Mouse (Mus musculus): ENCODE measurements at regions not wholly inside any gene's neighbourhood (a gene's known extent, or its start where the extent isn't known, plus 50 kb on each side); places are given as distances from the start of the nearest gene placed in this dataset.

- no peak for ATAC-seq
- Histone ChIP-seq H3K9me3 (no peaks in the 10 kb centered on the region), H3K4me2 (replicated peaks) (no peak overlapping the region), H3K27ac (no peak overlapping the region), H3K36me3 (no peaks in the 10 kb centered on the region), H3K27me3 (replicated peaks) (no peaks in the 10 kb centered on the region), H3K9ac (no peak overlapping the region), H3K4me3 (replicated peaks) (no peak overlapping the region), H3K4me1 (replicated peaks) (no peaks in the 10 kb centered on the region)
- 87% methylated on average over 2 of the region's 2 CpGs for WGBS
These were observed 200.3 kb upstream of the Ccdc122 start for GRCm38 (mm10) chr14:76836271-76836670.

GRCm38 (mm10) chr14:76834084-76834483 lies 202.5 kb upstream of the Ccdc122 start:
- Histone ChIP-seq H3K36me3 (no peaks in the 10 kb centered on the region), H3K4me3 (replicated peaks) (no peak overlapping the region), H3K27me3 (replicated peaks) (no peaks in the 10 kb centered on the region), H3K9ac (no peak overlapping the region), H3K9me3 (no peaks in the 10 kb centered on the region), H3K4me1 (replicated peaks) (no peaks in the 10 kb centered on the region), H3K27ac (no peak overlapping the region), H3K4me2 (replicated peaks) (no peak overlapping the region)
- 39% methylated on average over 6 of the region's 6 CpGs for WGBS
- peak; percentile 84 for ATAC-seq

- no peak overlapping the region for H3K4me2 ChIP-seq (replicated peaks)
- H3K36me3 ChIP-seq, result no peaks in the 10 kb centered on the region
- H3K4me1 ChIP-seq (replicated peaks), result no peaks in the 10 kb centered on the region
- 98% methylated on average over 1 of the region's 1 CpGs for WGBS
- H3K27ac ChIP-seq, result no peak overlapping the region
- no peak for ATAC-seq
- no peaks in the 10 kb centered on the region for H3K27me3 ChIP-seq (replicated peaks)
- no peaks in the 10 kb centered on the region for H3K9me3 ChIP-seq
- H3K4me3 ChIP-seq (replicated peaks), result no peak overlapping the region
- no peak overlapping the region for H3K9ac ChIP-seq
These were observed 207.4 kb upstream of the Ccdc122 start for GRCm38 (mm10) chr14:76829161-76829510.

GRCm38 (mm10) chr14:76828453-76829160 lies 208.0 kb upstream of the Ccdc122 start:
- 66% methylated on average over 10 of the region's 10 CpGs for WGBS

GRCm38 (mm10) chr14:76824066-76824465 lies 212.5 kb upstream of the Ccdc122 start:
- no peak overlapping the region for H3K4me2 ChIP-seq (replicated peaks)
- no peaks in the 10 kb centered on the region for H3K9me3 ChIP-seq
- WGBS, result 93% methylated on average over 3 of the region's 3 CpGs
- H3K9ac ChIP-seq, result no peak overlapping the region
- no peaks in the 10 kb centered on the region for H3K27me3 ChIP-seq (replicated peaks)
- H3K27ac ChIP-seq, result no peak overlapping the region
- no peak for ATAC-seq
- H3K4me3 ChIP-seq (replicated peaks), result no peak overlapping the region
- H3K36me3 ChIP-seq, result no peaks in the 10 kb centered on the region
- peaks cover 14% of the 10 kb centered on the region for H3K4me1 ChIP-seq (replicated peaks)

More at GRCm38 (mm10) chr14:76828453-76829160, 208.0 kb upstream of the Ccdc122 start:
- no peak for ATAC-seq
- no peak overlapping the region for H3K4me3 ChIP-seq (replicated peaks)
- H3K9me3 ChIP-seq, result no peaks in the 10 kb centered on the region
- no peak overlapping the region for H3K27ac ChIP-seq
- no peaks in the 10 kb centered on the region for H3K27me3 ChIP-seq (replicated peaks)
- no peak overlapping the region for H3K9ac ChIP-seq
- H3K36me3 ChIP-seq, result no peaks in the 10 kb centered on the region
- no peaks in the 10 kb centered on the region for H3K4me1 ChIP-seq (replicated peaks)
- no peak overlapping the region for H3K4me2 ChIP-seq (replicated peaks)

GRCm38 (mm10) chr14:76822766-76823325 lies 213.7 kb upstream of the Ccdc122 start:
- H3K36me3 ChIP-seq, result no peaks in the 10 kb centered on the region
- peak; percentile 35; the same call in 1 of the 2 replicates for ATAC-seq
- no peaks in the 10 kb centered on the region for H3K27me3 ChIP-seq (replicated peaks)
- no peak overlapping the region for H3K4me2 ChIP-seq (replicated peaks)
- no peak overlapping the region for H3K9ac ChIP-seq
- no peak overlapping the region for H3K27ac ChIP-seq
- peaks cover 26% of the 10 kb centered on the region for H3K4me1 ChIP-seq (replicated peaks)
- no peak overlapping the region for H3K4me3 ChIP-seq (replicated peaks)
- WGBS, result 73% methylated on average over 9 of the region's 9 CpGs
- H3K9me3 ChIP-seq, result no peaks in the 10 kb centered on the region

GRCm38 (mm10) chr14:76821892-76822291 lies 214.7 kb upstream of the Ccdc122 start:
- Histone ChIP-seq H3K9ac (no peak overlapping the region), H3K4me3 (replicated peaks) (no peak overlapping the region), H3K27ac (no peak overlapping the region), H3K27me3 (replicated peaks) (no peaks in the 10 kb centered on the region), H3K4me2 (replicated peaks) (no peak overlapping the region), H3K4me1 (replicated peaks) (peaks cover 30% of the 10 kb centered on the region), H3K9me3 (no peaks in the 10 kb centered on the region), H3K36me3 (no peaks in the 10 kb centered on the region)
- 54% methylated on average over 8 of the region's 8 CpGs for WGBS
- ATAC-seq, result no peak

GRCm38 (mm10) chr14:76821484-76821883 lies 215.1 kb upstream of the Ccdc122 start:
- Histone ChIP-seq H3K4me3 (replicated peaks) (no peak overlapping the region), H3K27ac (no peak overlapping the region), H3K9me3 (no peaks in the 10 kb centered on the region), H3K9ac (no peak overlapping the region), H3K36me3 (no peaks in the 10 kb centered on the region), H3K27me3 (replicated peaks) (no peaks in the 10 kb centered on the region), H3K4me1 (replicated peaks) (peaks cover 33% of the 10 kb centered on the region), H3K4me2 (replicated peaks) (no peak overlapping the region)
- 76% methylated on average over 7 of the region's 7 CpGs for WGBS
- no peak for ATAC-seq

GRCm38 (mm10) chr14:76820989-76821388 lies 215.6 kb upstream of the Ccdc122 start:
- H3K9ac ChIP-seq, result no peak overlapping the region
- peaks cover 34% of the 10 kb centered on the region for H3K4me1 ChIP-seq (replicated peaks)
- 89% methylated on average over 6 of the region's 6 CpGs for WGBS
- no peaks in the 10 kb centered on the region for H3K27me3 ChIP-seq (replicated peaks)
- H3K36me3 ChIP-seq, result no peaks in the 10 kb centered on the region
- H3K9me3 ChIP-seq, result no peaks in the 10 kb centered on the region
- H3K4me2 ChIP-seq (replicated peaks), result no peak overlapping the region
- H3K4me3 ChIP-seq (replicated peaks), result no peak overlapping the region
- no peak overlapping the region for H3K27ac ChIP-seq
- no peak for ATAC-seq

- no peaks in the 10 kb centered on the region for H3K36me3 ChIP-seq
- no peaks in the 10 kb centered on the region for H3K9me3 ChIP-seq
- peaks cover 34% of the 10 kb centered on the region for H3K4me1 ChIP-seq (replicated peaks)
- WGBS, result 23% methylated on average over 8 of the region's 8 CpGs
- no peak for ATAC-seq
- H3K27ac ChIP-seq, result peak overlapping the region; percentile 67
- no peak overlapping the region for H3K9ac ChIP-seq
- H3K4me2 ChIP-seq (replicated peaks), result no peak overlapping the region
- no peak overlapping the region for H3K4me3 ChIP-seq (replicated peaks)
- H3K27me3 ChIP-seq (replicated peaks), result no peaks in the 10 kb centered on the region
These were observed 216.9 kb upstream of the Ccdc122 start for GRCm38 (mm10) chr14:76819690-76820089.

GRCm38 (mm10) chr14:76818256-76819010 lies 218.1 kb upstream of the Ccdc122 start:
- Histone ChIP-seq H3K4me1 (replicated peaks) (peaks cover 34% of the 10 kb centered on the region), H3K36me3 (no peaks in the 10 kb centered on the region), H3K4me3 (replicated peaks) (no peak overlapping the region), H3K9me3 (no peaks in the 10 kb centered on the region), H3K9ac (no peak overlapping the region), H3K27ac (no peak overlapping the region), H3K27me3 (replicated peaks) (no peaks in the 10 kb centered on the region), H3K4me2 (replicated peaks) (no peak overlapping the region)
- 44% methylated on average over 10 of the region's 10 CpGs for WGBS
- ATAC-seq, result peak; percentile 4; the same call in 1 of the 2 replicates

- Histone ChIP-seq H3K36me3 (no peaks in the 10 kb centered on the region), H3K9ac (no peak overlapping the region), H3K4me1 (replicated peaks) (peaks cover 35% of the 10 kb centered on the region), H3K4me3 (replicated peaks) (no peak overlapping the region), H3K27me3 (replicated peaks) (no peaks in the 10 kb centered on the region), H3K4me2 (replicated peaks) (no peak overlapping the region), H3K27ac (no peak overlapping the region), H3K9me3 (no peaks in the 10 kb centered on the region)
- peak; percentile 95 for ATAC-seq
- WGBS, result 57% methylated on average over 5 of the region's 5 CpGs
These were observed 219.3 kb upstream of the Ccdc122 start for GRCm38 (mm10) chr14:76817189-76817772.

All from intestine, embryonic 15.5 days (tissue).